Mouse (Mus musculus): ENCODE results near the gene Upp2. TPM values are rescaled to one million over a fixed set of nuclear protein-coding genes. Genes with fewer than 3 reads are reported as not detected.

Gene Upp2
- polyA plus RNA-seq, 1 experiment, result 4.2 TPM

- no peak for DNase-seq (ENCODE audit: low read depth, low spot score)
Observed at GRCm38 (mm10) chr2:58717898-58718297, 150.8 kb downstream of the Upp2 start.

GRCm38 (mm10) chr2:58737192-58737820, 170.2 kb downstream of the Upp2 start:
- DNase-seq (ENCODE audit: low read depth, low spot score), result no peak
- WGBS, result 33% methylated on average over 4 of the region's 4 CpGs

More at GRCm38 (mm10) chr2:58717898-58718297, 150.8 kb downstream of the Upp2 start:
- 63% methylated on average over 3 of the region's 3 CpGs for WGBS

GRCm38 (mm10) chr2:58741213-58741612, 174.1 kb downstream of the Upp2 start:
- DNase-seq (ENCODE audit: low read depth, low spot score), result no peak
- 92% methylated on average over 1 of the region's 1 CpGs for WGBS

- no peak for DNase-seq (ENCODE audit: low read depth, low spot score)
- 91% methylated on average over 4 of the region's 4 CpGs for WGBS
Observed at GRCm38 (mm10) chr2:58742026-58742425, 174.9 kb downstream of the Upp2 start.

GRCm38 (mm10) chr2:58743446-58743845, 176.3 kb downstream of the Upp2 start:
- 58% methylated on average over 3 of the region's 3 CpGs for WGBS
- DNase-seq (ENCODE audit: low read depth, low spot score), result no peak

- no peak for DNase-seq (ENCODE audit: low read depth, low spot score)
Observed at GRCm38 (mm10) chr2:58747483-58748229, 180.6 kb downstream of the Upp2 start.

GRCm38 (mm10) chr2:58748296-58748695, 181.2 kb downstream of the Upp2 start:
- WGBS, result 38% methylated on average over 5 of the region's 5 CpGs
- no peak for DNase-seq (ENCODE audit: low read depth, low spot score)

More at GRCm38 (mm10) chr2:58747483-58748229, 180.6 kb downstream of the Upp2 start:
- WGBS, result 38% methylated on average over 11 of the region's 11 CpGs

GRCm38 (mm10) chr2:58752891-58753290, 185.8 kb downstream of the Upp2 start:
- WGBS, result 72% methylated on average over 2 of the region's 2 CpGs
- DNase-seq (ENCODE audit: low read depth, low spot score), result no peak

- 40% methylated on average over 3 of the region's 3 CpGs for WGBS
- DNase-seq (ENCODE audit: low read depth, low spot score), result no peak
Observed at GRCm38 (mm10) chr2:58754736-58755135, 187.6 kb downstream of the Upp2 start.

GRCm38 (mm10) chr2:58758081-58758480, 191.0 kb downstream of the Upp2 start:
- 59% methylated on average over 2 of the region's 2 CpGs for WGBS
- no peak for DNase-seq (ENCODE audit: low read depth, low spot score)

GRCm38 (mm10) chr2:58759676-58760075, 192.6 kb downstream of the Upp2 start:
- WGBS, result 50% methylated on average over 5 of the region's 5 CpGs

GRCm38 (mm10) chr2:58765141-58765540, 198.0 kb downstream of the Upp2 start:
- 80% methylated on average over 8 of the region's 8 CpGs for WGBS
- no peak for DNase-seq (ENCODE audit: low read depth, low spot score)

More at GRCm38 (mm10) chr2:58759676-58760075, 192.6 kb downstream of the Upp2 start:
- no peak for DNase-seq (ENCODE audit: low read depth, low spot score)

GRCm38 (mm10) chr2:58773833-58774232, 206.7 kb downstream of the Upp2 start:
- DNase-seq (ENCODE audit: low read depth, low spot score), result no peak
- 79% methylated on average over 9 of the region's 9 CpGs for WGBS

- DNase-seq (ENCODE audit: low read depth, low spot score), result no peak
- WGBS, result 87% methylated on average over 3 of the region's 3 CpGs
Observed at GRCm38 (mm10) chr2:58778986-58779495, 211.9 kb downstream of the Upp2 start.

- DNase-seq (ENCODE audit: low read depth, low spot score), result no peak
- 20% methylated on average over 1 of the region's 1 CpGs for WGBS
Observed at GRCm38 (mm10) chr2:58783526-58783925, 216.4 kb downstream of the Upp2 start.

GRCm38 (mm10) chr2:58786177-58786576, 219.1 kb downstream of the Upp2 start:
- no peak for DNase-seq (ENCODE audit: low read depth, low spot score)
- WGBS, result 38% methylated on average over 3 of the region's 3 CpGs

- WGBS, result 76% methylated on average over 8 of the region's 8 CpGs
- no peak for DNase-seq (ENCODE audit: low read depth, low spot score)
Observed at GRCm38 (mm10) chr2:58786681-58787080, 219.6 kb downstream of the Upp2 start.

GRCm38 (mm10) chr2:58787360-58787759, 220.3 kb downstream of the Upp2 start:
- no peak for DNase-seq (ENCODE audit: low read depth, low spot score)

GRCm38 (mm10) chr2:58789934-58790333, 222.8 kb downstream of the Upp2 start:
- 73% methylated on average over 7 of the region's 7 CpGs for WGBS
- no peak for DNase-seq (ENCODE audit: low read depth, low spot score)

More at GRCm38 (mm10) chr2:58787360-58787759, 220.3 kb downstream of the Upp2 start:
- 74% methylated on average over 7 of the region's 7 CpGs for WGBS

GRCm38 (mm10) chr2:58790361-58790760, 223.3 kb downstream of the Upp2 start:
- 87% methylated on average over 4 of the region's 4 CpGs for WGBS
- DNase-seq (ENCODE audit: low read depth, low spot score), result no peak

GRCm38 (mm10) chr2:58794489-58794888, 227.4 kb downstream of the Upp2 start:
- WGBS, result 33% methylated on average over 15 of the region's 15 CpGs

More at GRCm38 (mm10) chr2:58794489-58794888, 227.4 kb downstream of the Upp2 start:
- DNase-seq (ENCODE audit: low read depth, low spot score), result no peak
